Mouse (Mus musculus) neural tube, embryonic 11.5 days (tissue): ENCODE data around the gene Cd163l1. TPM values are rescaled to one million over a fixed set of nuclear protein-coding genes. Genes with fewer than 3 reads are reported as not detected.

ENCODE experiments used
- ATAC-seq: fragments of 200-750 bp; cut with Nextera tagmentation; 2 replicates; pipeline ENCODE4 v1.8.0; 2017; ENCODE audit warnings: moderate number of reproducible peaks, mild to moderate bottlenecking, moderate TSS enrichment, moderate library complexity; ENCODE audit not compliant: insufficient read depth, low FRiP score, low TSS enrichment
- DNase-seq: peaks from one replicate; pipeline ENCODE4 v3.0.0-alpha.2; 2015; ENCODE audit warnings: low spot score
- H3K27ac ChIP-seq: fragments of 300-500 bp; sonication (generic); 2 replicates; pipeline ENCODE4 v1.5.1; 2014; ENCODE audit warnings: low read depth, mild to moderate bottlenecking, low read length
- H3K27me3 ChIP-seq: fragments of 300-500 bp; sonication (generic); 2 replicates; pipeline ENCODE4 v1.6.1; 2014; ENCODE audit warnings: mild to moderate bottlenecking, low read length, mixed read lengths; ENCODE audit not compliant: control insufficient read depth, insufficient read depth
- H3K36me3 ChIP-seq: fragments of 300-500 bp; sonication (generic); 2 replicates; pipeline ENCODE4 v1.6.1; 2014; ENCODE audit warnings: mild to moderate bottlenecking, low read length, moderate library complexity, mixed read lengths; ENCODE audit not compliant: control insufficient read depth, insufficient read depth
- H3K4me1 ChIP-seq: fragments of 300-500 bp; sonication (generic); 2 replicates; pipeline ENCODE4 v1.6.1; 2014; ENCODE audit warnings: low read length, mixed read lengths; ENCODE audit not compliant: control insufficient read depth, insufficient read depth
- H3K4me2 ChIP-seq: fragments of 300-500 bp; sonication (generic); 2 replicates; pipeline ENCODE4 v1.6.1; 2014; ENCODE audit warnings: low read depth, mild to moderate bottlenecking, moderate library complexity
- H3K4me3 ChIP-seq: fragments of 300-500 bp; sonication (generic); 2 replicates; pipeline ENCODE4 v1.5.1; 2014; ENCODE audit warnings: low read depth, low read length
- H3K9ac ChIP-seq: fragments of 300-500 bp; sonication (generic); 2 replicates; pipeline ENCODE4 v1.6.1; 2014; ENCODE audit warnings: mild to moderate bottlenecking, low read length
- H3K9me3 ChIP-seq: fragments of 300-500 bp; sonication (generic); 2 replicates; pipeline ENCODE4 v1.6.1; 2016; ENCODE audit warnings: low read length; ENCODE audit not compliant: control insufficient read depth
- WGBS: fragments of 180-500 bp; shearing (Covaris S2); extraction: QIAGEN DNeasy Blood & Tissue Kit; methylation state at CpG from one replicate; pipeline ENCODE4 v1.1.7; 2014; 5-methylcytosine and 5-hydroxymethylcytosine counted together
- polyA plus RNA-seq: library from polyadenylated mRNA; unstranded; fragments of >200 nt; fragmentation: Nextera tagmentation; extraction: Ambion mirVana; gene quantifications from 2 replicates; pipeline ENCODE4 v1.2.1, GENCODE M21; 2014

Cd163l1 gene
- polyA plus RNA-seq, 1 experiment from 2014 or later: not detected

DNA sequence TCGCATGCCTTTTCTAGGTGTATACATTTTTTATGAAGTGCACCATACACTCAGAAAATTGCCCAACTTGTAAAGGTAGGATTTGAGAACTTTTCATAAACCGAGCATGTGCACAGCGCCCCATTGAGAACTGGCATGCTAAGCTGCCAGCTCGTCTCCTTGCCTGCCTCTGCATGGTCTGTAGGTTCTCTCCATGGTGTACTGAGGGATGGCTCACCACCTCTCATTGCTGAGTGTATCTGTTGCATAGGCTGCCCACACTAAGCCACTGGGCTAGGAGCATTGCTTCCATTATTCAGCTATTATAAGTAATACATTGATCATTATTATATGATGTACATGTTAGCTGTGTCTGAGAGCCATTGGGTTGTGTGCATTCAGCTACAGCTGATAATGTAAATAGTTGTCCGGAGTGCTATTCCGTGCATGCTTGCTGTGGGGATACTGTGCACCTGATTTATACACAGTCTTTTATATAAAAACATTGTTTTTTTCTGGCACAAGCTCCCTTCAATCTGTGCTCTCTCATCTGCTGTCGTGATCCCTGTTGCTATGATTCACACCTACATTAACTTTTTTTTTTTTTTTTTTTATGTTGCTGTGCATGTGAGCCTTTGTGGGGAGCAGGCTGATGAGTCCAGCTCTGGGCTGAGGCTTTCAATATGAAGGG lies 30.2 kb upstream of the Cd163l1 start:
- Histone ChIP-seq H3K4me3 (no peak overlapping the region), H3K27ac (no peak overlapping the region), H3K4me1 (no peaks in the 10 kb centered on the region), H3K9me3 (no peaks in the 10 kb centered on the region), H3K9ac (no peak overlapping the region), H3K4me2 (no peak overlapping the region), H3K36me3 (no peaks in the 10 kb centered on the region), H3K27me3 (no peaks in the 10 kb centered on the region)
- 85% methylated on average over 7 of the region's 7 CpGs for WGBS
- ATAC-seq (no peak), DNase-seq (no peak)

DNA sequence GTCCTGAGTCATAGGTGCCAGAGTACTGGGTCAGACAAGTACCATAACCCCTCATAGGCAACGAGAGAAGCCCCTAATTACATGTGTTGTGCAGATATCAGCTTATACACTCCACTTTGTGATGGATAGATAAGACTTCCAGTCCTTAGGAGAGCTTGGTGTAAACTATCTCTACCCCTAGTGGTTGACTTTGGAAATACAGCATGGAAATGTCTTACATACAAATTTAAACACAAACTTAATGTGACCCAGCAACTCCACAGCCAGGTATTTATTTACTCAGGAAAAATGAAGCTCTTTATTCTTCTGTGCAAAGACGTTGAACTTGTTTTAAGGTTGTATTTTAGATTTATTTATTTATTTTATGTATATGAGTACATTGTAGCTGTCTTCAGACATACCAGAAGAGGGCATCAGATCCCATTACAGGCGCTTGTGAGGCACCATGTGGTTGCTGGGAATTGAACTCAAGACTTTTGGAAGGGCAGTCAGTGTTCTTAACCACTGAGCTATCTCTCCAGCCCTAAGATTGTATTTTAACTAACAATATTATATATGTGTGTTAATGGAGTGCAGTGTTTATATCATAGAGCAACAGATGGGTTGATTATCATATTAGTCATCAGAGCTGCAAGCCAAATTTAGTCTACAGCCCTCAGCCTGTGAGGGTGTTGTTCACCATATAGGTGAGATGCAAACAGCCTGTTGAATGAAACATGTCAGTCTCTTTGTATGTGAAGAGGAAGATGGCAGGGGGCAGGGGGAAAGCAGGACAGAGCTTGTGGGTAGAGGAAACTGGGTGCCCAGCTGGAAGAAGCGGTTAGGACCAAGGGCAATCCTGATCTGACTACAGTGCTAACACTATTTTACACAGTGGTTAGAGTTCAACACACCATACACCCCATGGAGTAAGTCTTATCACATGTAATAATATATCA lies 29.4 kb upstream of the Cd163l1 start:
- no peaks in the 10 kb centered on the region for H3K9me3 ChIP-seq
- H3K4me2 ChIP-seq: no peak overlapping the region
- DNase-seq: no peak
- H3K27ac ChIP-seq: no peak overlapping the region
- H3K36me3 ChIP-seq: no peaks in the 10 kb centered on the region
- WGBS: 65% methylated on average over 4 of the region's 4 CpGs
- H3K4me1 ChIP-seq: no peaks in the 10 kb centered on the region
- ATAC-seq: no peak
- H3K9ac ChIP-seq: no peak overlapping the region
- no peak overlapping the region for H3K4me3 ChIP-seq
- H3K27me3 ChIP-seq: no peaks in the 10 kb centered on the region

DNA sequence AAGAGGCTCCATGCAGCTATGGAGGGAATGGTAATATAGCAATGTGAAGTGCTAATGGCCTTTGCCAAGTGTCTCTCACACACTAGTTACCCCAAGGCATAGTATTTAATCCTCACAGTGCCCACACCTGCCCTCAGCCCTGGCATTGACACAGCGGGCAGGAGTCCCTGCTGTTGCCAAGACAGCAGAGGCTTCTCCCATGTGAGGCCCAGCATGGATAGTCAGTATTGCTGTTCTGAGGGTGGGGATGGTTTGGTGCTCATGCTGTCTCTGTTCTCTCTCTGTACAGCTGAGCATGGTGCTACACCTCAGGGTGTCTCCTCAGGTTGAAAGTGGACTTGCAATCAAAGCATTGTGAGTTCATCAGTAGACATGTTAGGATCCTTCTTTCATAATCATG lies 27.6 kb upstream of the Cd163l1 start:
- ATAC-seq: no peak
- DNase-seq: no peak
- Histone ChIP-seq H3K9me3 (no peaks in the 10 kb centered on the region), H3K27ac (no peak overlapping the region), H3K4me2 (no peak overlapping the region), H3K9ac (no peak overlapping the region), H3K4me3 (no peak overlapping the region), H3K27me3 (no peaks in the 10 kb centered on the region), H3K36me3 (no peaks in the 10 kb centered on the region), H3K4me1 (no peaks in the 10 kb centered on the region)
- 86% methylated on average over 1 of the region's 1 CpGs for WGBS

DNA sequence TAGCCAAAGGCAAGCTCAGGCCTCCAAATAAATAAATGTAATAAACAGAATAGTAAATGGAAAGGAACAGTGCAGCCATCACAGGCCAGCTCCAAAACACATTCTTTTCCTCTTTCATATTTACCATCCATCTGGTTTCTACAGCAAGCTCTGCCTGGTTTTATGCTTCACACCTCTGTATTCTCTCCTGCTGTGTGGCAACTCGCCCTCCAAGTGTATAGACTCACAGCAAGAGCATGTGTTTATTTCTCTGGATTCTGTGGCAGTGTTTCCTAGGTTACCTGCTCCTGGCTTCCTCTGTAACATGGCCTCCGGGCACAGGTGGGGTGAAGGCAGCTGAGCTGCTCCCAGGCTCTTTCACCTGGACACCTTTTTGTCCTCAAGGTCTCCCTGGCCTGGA lies 25.6 kb upstream of the Cd163l1 start:
- H3K36me3 ChIP-seq: no peaks in the 10 kb centered on the region
- no peak overlapping the region for H3K27ac ChIP-seq
- no peaks in the 10 kb centered on the region for H3K27me3 ChIP-seq
- H3K4me1 ChIP-seq: no peaks in the 10 kb centered on the region
- H3K4me3 ChIP-seq: no peak overlapping the region
- ATAC-seq (no peak), DNase-seq (no peak)
- H3K4me2 ChIP-seq: no peak overlapping the region
- 59% methylated on average over 2 of the region's 2 CpGs for WGBS
- no peaks in the 10 kb centered on the region for H3K9me3 ChIP-seq
- no peak overlapping the region for H3K9ac ChIP-seq

DNA sequence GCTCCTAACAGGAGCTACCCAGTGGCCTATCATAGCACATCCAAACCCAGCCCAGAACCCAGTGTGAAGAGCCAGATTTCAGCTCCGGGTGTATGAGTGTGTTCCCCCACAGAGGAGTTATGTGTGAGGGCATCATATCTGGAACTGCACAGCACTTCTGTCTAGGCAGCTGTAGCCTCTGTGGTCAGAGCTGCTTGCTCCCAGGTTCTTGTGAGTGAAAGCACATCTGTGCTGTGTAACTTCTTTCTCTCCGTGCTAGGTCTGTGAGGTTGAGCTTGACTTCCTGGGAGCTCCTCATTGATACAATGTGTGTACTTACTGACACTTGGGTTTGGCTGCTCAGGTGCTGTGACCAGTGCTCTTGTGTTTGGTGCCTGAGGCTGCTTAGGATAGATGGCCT lies 25.2 kb upstream of the Cd163l1 start:
- no peak for ATAC-seq
- Histone ChIP-seq H3K4me3 (no peak overlapping the region), H3K27ac (no peak overlapping the region), H3K27me3 (no peaks in the 10 kb centered on the region), H3K36me3 (no peaks in the 10 kb centered on the region), H3K9ac (no peak overlapping the region), H3K9me3 (no peaks in the 10 kb centered on the region), H3K4me2 (no peak overlapping the region), H3K4me1 (no peaks in the 10 kb centered on the region)
- 83% methylated on average over 2 of the region's 2 CpGs for WGBS
- no peak for DNase-seq

DNA sequence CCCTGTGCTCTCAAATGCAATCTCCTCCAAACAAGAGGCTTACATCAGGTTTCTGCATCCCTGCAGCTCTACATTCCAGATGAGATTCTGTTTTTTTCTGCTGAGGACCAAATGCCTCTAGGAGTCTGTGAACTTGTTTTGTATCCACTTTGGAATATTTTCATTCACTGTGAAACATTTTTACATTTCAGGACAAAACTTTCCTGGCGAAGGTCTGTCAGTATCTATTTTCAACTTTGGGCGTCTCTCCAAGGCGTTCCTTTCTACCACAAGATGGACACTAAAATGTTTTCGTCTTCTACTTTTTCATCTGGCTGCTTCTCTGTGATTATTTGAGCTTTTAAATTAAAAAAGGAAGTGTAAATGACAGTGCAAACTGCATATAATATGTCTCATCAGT lies 24.0 kb upstream of the Cd163l1 start:
- H3K4me3 ChIP-seq: no peak overlapping the region
- no peaks in the 10 kb centered on the region for H3K36me3 ChIP-seq
- no peak overlapping the region for H3K27ac ChIP-seq
- no peak for ATAC-seq
- H3K4me2 ChIP-seq: no peak overlapping the region
- no peaks in the 10 kb centered on the region for H3K27me3 ChIP-seq
- no peak overlapping the region for H3K9ac ChIP-seq
- no peaks in the 10 kb centered on the region for H3K9me3 ChIP-seq
- H3K4me1 ChIP-seq: no peaks in the 10 kb centered on the region
- WGBS: 90% methylated on average over 4 of the region's 4 CpGs
- no peak for DNase-seq

DNA sequence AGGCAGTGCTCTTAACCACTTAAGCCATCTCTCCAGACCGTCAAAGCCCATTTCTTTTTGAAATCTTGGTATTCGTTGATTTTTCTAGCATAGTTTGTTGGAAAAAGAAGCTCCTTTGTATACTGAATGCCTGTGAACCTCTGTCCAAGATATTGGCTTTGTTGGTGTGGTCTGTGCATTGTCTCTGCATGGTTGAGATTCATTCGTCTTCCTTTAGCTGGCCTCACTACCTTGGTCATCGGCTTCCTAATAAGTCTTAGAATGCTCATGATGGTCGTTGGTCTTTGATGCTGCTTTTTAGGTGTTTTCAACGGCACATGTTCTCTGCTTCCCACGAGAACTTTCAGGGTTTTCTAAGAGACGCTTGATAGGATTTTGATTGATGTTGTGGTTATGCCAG lies 22.1 kb upstream of the Cd163l1 start:
- 87% methylated on average over 8 of the region's 8 CpGs for WGBS
- no peak for ATAC-seq
- DNase-seq: no peak

DNA sequence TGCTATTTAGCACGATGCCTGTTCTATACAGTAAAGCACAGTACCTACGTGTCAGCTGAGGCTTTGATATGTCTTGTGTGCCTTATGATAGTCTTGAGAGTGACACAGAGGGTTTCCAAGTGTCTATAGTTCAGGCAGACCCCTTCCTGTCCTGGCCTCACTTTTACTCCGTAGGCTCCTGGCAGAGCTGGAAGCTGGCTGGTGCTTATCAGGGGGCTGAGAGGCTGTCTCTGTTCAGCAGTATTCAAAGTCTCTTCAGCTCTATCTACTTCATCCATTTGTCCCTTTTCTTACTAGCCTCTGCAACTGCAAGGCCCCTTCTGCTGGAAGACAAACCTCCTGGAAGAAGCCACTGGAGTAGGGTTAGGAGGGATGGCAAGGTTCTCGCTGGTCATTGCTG lies 17.0 kb upstream of the Cd163l1 start:
- DNase-seq: no peak
- Histone ChIP-seq H3K27ac (no peak overlapping the region), H3K4me3 (no peak overlapping the region), H3K9ac (no peak overlapping the region), H3K9me3 (no peaks in the 10 kb centered on the region), H3K4me2 (no peak overlapping the region), H3K27me3 (no peaks in the 10 kb centered on the region), H3K4me1 (no peaks in the 10 kb centered on the region), H3K36me3 (no peaks in the 10 kb centered on the region)
- whole genome bisulfite sequencing: 90% methylated on average over 4 of the region's 4 CpGs
- no peak for ATAC-seq

More for the DNA sequence above, 22.1 kb upstream of the Cd163l1 start:
- Histone ChIP-seq H3K27me3 (no peaks in the 10 kb centered on the region), H3K4me3 (no peak overlapping the region), H3K4me1 (no peaks in the 10 kb centered on the region), H3K4me2 (no peak overlapping the region), H3K36me3 (no peaks in the 10 kb centered on the region), H3K27ac (no peak overlapping the region), H3K9ac (no peak overlapping the region), H3K9me3 (no peaks in the 10 kb centered on the region)

DNA sequence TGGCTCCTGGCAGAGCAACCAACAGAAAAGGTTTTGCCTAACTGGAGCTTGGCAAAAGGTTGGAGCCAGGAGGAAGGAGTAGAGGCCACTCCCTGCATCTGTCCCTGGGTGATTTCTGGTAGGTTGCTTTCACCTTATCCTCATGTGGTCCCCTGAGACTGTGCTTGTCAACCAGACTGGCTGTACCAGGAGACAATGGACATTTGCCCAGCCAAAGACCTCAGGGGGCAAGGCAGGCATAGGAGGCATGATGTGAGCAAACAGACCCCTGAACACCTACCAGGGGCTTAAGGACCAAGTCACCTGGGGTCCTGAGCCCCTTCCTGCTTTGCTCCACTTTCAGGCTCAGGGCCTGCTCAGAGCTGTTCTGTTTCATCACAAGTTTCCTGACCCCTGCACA lies 12.2 kb upstream of the Cd163l1 start, which contains the start of gene Olfr524:
Gene Olfr524, minus strand, starts transcription at position 101 of the 400 bp plus-strand sequence.
- ATAC-seq (no peak), DNase-seq (no peak)
- H3K4me2 ChIP-seq: no peak within 1 kb of the TSS
- no peaks in the 10 kb centered on the region for H3K36me3 ChIP-seq
- H3K9me3 ChIP-seq: no peaks in the 10 kb centered on the region
- H3K4me1 ChIP-seq: no peaks in the 10 kb centered on the region
- H3K4me3 ChIP-seq: no peak within 1 kb of the TSS
- no peaks in the 10 kb centered on the region for H3K27me3 ChIP-seq
- no peak within 1 kb of the TSS for H3K27ac ChIP-seq
- no peak within 1 kb of the TSS for H3K9ac ChIP-seq
